In genomic region chr11:6395565-6395964, GRCm38 (mm10) we compare ENCODE assay signal across 26 mouse cellular contexts. TPM values are rescaled to one million over a fixed set of nuclear protein-coding genes. Genes with fewer than 3 reads are reported as not detected.
DNase-seq lines count a peak whose midpoint lies in the region; ATAC-seq lines count a peak whose summit lies in the region.
"Had no signal": no experiment of that assay in that cellular context is flagged by ENCODE, and none has a peak within 500 bp of the region (broad histone marks: within the 10 kb centered on the region; RNA-seq: fewer than 3 reads in every experiment).

No protein-coding gene starts in this region.

- no peaks in the 10 kb centered on the region for H3K9me3 ChIP-seq in hindbrain, embryonic 11.5 days (ENCODE audit: control insufficient read depth, low read length)
- H3K9me3 ChIP-seq in hindbrain, embryonic 13.5 days, result no peaks in the 10 kb centered on the region
- H3K9me3 ChIP-seq: heart, embryonic 12.5 days; limb, embryonic 10.5 days; limb, embryonic 15.5 days; liver, embryonic 13.5 days; megakaryocyte, embryonic 14.5 days had no signal

- H3K36me3 ChIP-seq in hindbrain, embryonic 11.5 days (ENCODE audit: control insufficient read depth, insufficient read depth, low read length), result peaks cover 23% of the 10 kb centered on the region
- peaks cover 91% of the 10 kb centered on the region for H3K36me3 ChIP-seq in hindbrain, embryonic 13.5 days

- H3K4me1 ChIP-seq in hindbrain, embryonic 11.5 days (replicated peaks; ENCODE audit: control insufficient read depth, insufficient read depth, low read length), result peaks cover 8% of the 10 kb centered on the region; the same call in 1 of the 2 replicates
- peaks cover 39% of the 10 kb centered on the region for H3K4me1 ChIP-seq in hindbrain, embryonic 13.5 days (replicated peaks)

- no peak overlapping the region for H3K27ac ChIP-seq in hindbrain, embryonic 11.5 days (ENCODE audit: low read depth, low read length)
- H3K27ac ChIP-seq in hindbrain, embryonic 13.5 days, result no peak overlapping the region
- H3K27ac ChIP-seq: gastrocnemius, adult 2 months; heart, adult 2 months; limb, embryonic 10.5 days; limb, embryonic 15.5 days; liver, embryonic 13.5 days; stomach, postnatal 0 days had no signal

- H3K4me3 ChIP-seq in hindbrain, embryonic 11.5 days (ENCODE audit: low read depth, low read length), result no peak overlapping the region
- H3K4me3 ChIP-seq in hindbrain, embryonic 13.5 days, result no peak overlapping the region
- H3K4me3 ChIP-seq: erythroblast, embryonic 14.5 days; gastrocnemius, adult 2 months; heart, adult 2 months; heart, embryonic 12.5 days; limb, embryonic 10.5 days; limb, embryonic 15.5 days; liver, embryonic 13.5 days; megakaryocyte, embryonic 14.5 days had no signal

- ATAC-seq in cerebellum, adult (ENCODE audit: insufficient number of reproducible peaks, low FRiP score, low TSS enrichment), result no peak
- peak; percentile 41; the same call in 1 of the 2 replicates for ATAC-seq in hindbrain, embryonic 11.5 days (ENCODE audit: low FRiP score)
- ATAC-seq in hindbrain, embryonic 13.5 days (ENCODE audit: low FRiP score), result no peak
- ATAC-seq: forebrain, embryonic 16.5 days; intestine, embryonic 16.5 days; lung, postnatal 0 days had no signal

- H3K27me3 ChIP-seq in hindbrain, embryonic 11.5 days (ENCODE audit: control insufficient read depth, insufficient read depth, low read length), result no peaks in the 10 kb centered on the region
- no peaks in the 10 kb centered on the region for H3K27me3 ChIP-seq in hindbrain, embryonic 13.5 days
- H3K27me3 ChIP-seq: heart, embryonic 12.5 days; limb, embryonic 15.5 days; liver, embryonic 13.5 days; megakaryocyte, embryonic 14.5 days had no signal

- peak; percentile 3 to 4 for DNase-seq in cerebellum, adult 18-20 months
- DNase-seq in hindbrain, embryonic 11.5 days (ENCODE audit: low spot score), result no peak
- peak; percentile 5 to 11 for DNase-seq in layer of hippocampus, postnatal 10 days (ENCODE audit: low spot score in 2 of 2)
- no peak for DNase-seq in layer of hippocampus, adult 8-10 months (ENCODE audit: low spot score in 2 of 2)
- peak; percentile 54 for DNase-seq in A20 (ENCODE audit: low read depth, low spot score)
- DNase-seq: adrenal gland, postnatal 36 days; gastrocnemius, adult 2 months; gastrocnemius, postnatal 36 days; heart, adult 2 months; liver, embryonic 13.5 days; lung, adult 18-20 months; lung, postnatal 4 days; midbrain, embryonic 14.5 days; right cerebral cortex, postnatal 4 days; thymus, postnatal 4 days had no signal

- H3K9ac ChIP-seq in hindbrain, embryonic 11.5 days (ENCODE audit: low read depth, low read length), result no peak overlapping the region
- no peak overlapping the region for H3K9ac ChIP-seq in hindbrain, embryonic 13.5 days
- H3K9ac ChIP-seq: heart, embryonic 12.5 days; limb, embryonic 15.5 days; liver, embryonic 13.5 days had no signal

- H3K4me2 ChIP-seq in hindbrain, embryonic 11.5 days (replicated peaks; ENCODE audit: low read depth, low read length), result no peak overlapping the region
- no peak overlapping the region for H3K4me2 ChIP-seq in hindbrain, embryonic 13.5 days
- H3K4me2 ChIP-seq: heart, embryonic 12.5 days; limb, embryonic 15.5 days; liver, embryonic 13.5 days had no signal

- WGBS in hindbrain, embryonic 11.5 days, result 87% methylated on average over 5 of the region's 5 CpGs
- 69% methylated on average over 5 of the region's 5 CpGs for WGBS in hindbrain, embryonic 13.5 days

RNA-seq across cellular contexts. Expression of gene Zmiz2, which starts 6.7 kb away (rescaled TPM):
- polyA plus RNA-seq in hindbrain, embryonic 11.5 days (2014; fragmentation: Nextera tagmentation; extraction: Ambion mirVana), result 17.7 and 19.3 TPM in 2 replicates
- 29.2 and 31.9 TPM in 2 replicates for polyA plus RNA-seq in hindbrain, embryonic 13.5 days (2015; fragmentation: Nextera tagmentation; extraction: Ambion mirVana)
- total RNA-seq in layer of hippocampus, postnatal 10 days (2021), result 100 to 1,000 TPM; 149 to 163 TPM
- total RNA-seq in layer of hippocampus, adult 8-10 months (2022), result 100 to 1,000 TPM; 157 to 169 (median 159) TPM

RNA-seq across cellular contexts. Expression of gene Ppia, which starts 19.7 kb away (rescaled TPM):
- 5,018 and 5,123 TPM in 2 replicates for polyA plus RNA-seq in hindbrain, embryonic 11.5 days (2014; fragmentation: Nextera tagmentation; extraction: Ambion mirVana)
- 3,979 and 4,017 TPM in 2 replicates for polyA plus RNA-seq in hindbrain, embryonic 13.5 days (2015; fragmentation: Nextera tagmentation; extraction: Ambion mirVana)
- 1,000 to 10,000 TPM; 2,229 to 2,426 TPM for total RNA-seq in layer of hippocampus, postnatal 10 days (2021)
- total RNA-seq in layer of hippocampus, adult 8-10 months (2022), result 1,000 to 10,000 TPM; 1,319 to 1,646 (median 1,558) TPM

RNA-seq across cellular contexts. Expression of gene H2afv, which starts 48.7 kb away (rescaled TPM):
- polyA plus RNA-seq in hindbrain, embryonic 11.5 days (2014; fragmentation: Nextera tagmentation; extraction: Ambion mirVana), result 784 and 787 TPM in 2 replicates
- polyA plus RNA-seq in hindbrain, embryonic 13.5 days (2015; fragmentation: Nextera tagmentation; extraction: Ambion mirVana), result 381 and 387 TPM in 2 replicates
- total RNA-seq in layer of hippocampus, postnatal 10 days (2021), result 10 to 100 TPM; 48.5 to 53.6 TPM
- 10 to 100 TPM; 26.4 to 39.8 (median 36.9) TPM for total RNA-seq in layer of hippocampus, adult 8-10 months (2022)

Comparison
In these comparisons a context has a peak if more than half of its experiments do, and no peak if none do; other contexts are left out.
1. DNase-seq: peak in cerebellum, adult 18-20 months (2 of 2), layer of hippocampus, postnatal 10 days (2 of 2) and A20 (single experiment); none in hindbrain, embryonic 11.5 days (single experiment) and layer of hippocampus, adult 8-10 months (0 of 2).